Mouse (Mus musculus): ENCODE measurements around the gene Zbtb8b. TPM values are rescaled to one million over a fixed set of nuclear protein-coding genes. Genes with fewer than 3 reads are reported as not detected.
"Not testable (repeated sequence)": the region's sequence is repeated elsewhere in the genome, so short reads cannot be mapped to it uniquely, and the experiment has no call there.

Zbtb8b gene
- total RNA-seq (2017), result not detected in 3 replicates

GRCm38 (mm10) chr4:129440340-129441063 lies at the start of gene Zbtb8b:
Gene Zbtb8b (minus strand): TSS chr4:129440853.
- no peak for ATAC-seq (replicated peaks; ENCODE audit: insufficient number of reproducible peaks, low FRiP score, low TSS enrichment, poor library complexity, severe bottlenecking)

- ATAC-seq (replicated peaks; ENCODE audit: insufficient number of reproducible peaks, low FRiP score, low TSS enrichment, poor library complexity, severe bottlenecking), result no peak
Measured at GRCm38 (mm10) chr4:129481090-129481489, 40.4 kb upstream of the Zbtb8b start.

- no peak for ATAC-seq (replicated peaks; ENCODE audit: insufficient number of reproducible peaks, low FRiP score, low TSS enrichment, poor library complexity, severe bottlenecking)
Measured at GRCm38 (mm10) chr4:129479863-129480262, 39.2 kb upstream of the Zbtb8b start.

GRCm38 (mm10) chr4:129476047-129476446 lies 35.4 kb upstream of the Zbtb8b start:
- no peak for ATAC-seq (replicated peaks; ENCODE audit: insufficient number of reproducible peaks, low FRiP score, low TSS enrichment, poor library complexity, severe bottlenecking)

- ATAC-seq (replicated peaks; ENCODE audit: insufficient number of reproducible peaks, low FRiP score, low TSS enrichment, poor library complexity, severe bottlenecking), result no peak
Measured at GRCm38 (mm10) chr4:129464286-129464815, 23.7 kb upstream of the Zbtb8b start.

- ATAC-seq (replicated peaks; ENCODE audit: insufficient number of reproducible peaks, low FRiP score, low TSS enrichment, poor library complexity, severe bottlenecking), result no peak
Measured at GRCm38 (mm10) chr4:129463097-129464059, 22.7 kb upstream of the Zbtb8b start.

GRCm38 (mm10) chr4:129462118-129462517 lies 21.5 kb upstream of the Zbtb8b start:
- no peak for ATAC-seq (replicated peaks; ENCODE audit: insufficient number of reproducible peaks, low FRiP score, low TSS enrichment, poor library complexity, severe bottlenecking)

- peak; percentile 98 for ATAC-seq (replicated peaks; ENCODE audit: insufficient number of reproducible peaks, low FRiP score, low TSS enrichment, poor library complexity, severe bottlenecking)
Measured at GRCm38 (mm10) chr4:129461183-129461960, 20.7 kb upstream of the Zbtb8b start, which contains the start of gene Bsdc1. Gene Bsdc1 (plus strand): TSS chr4:129461581.

- no peak for ATAC-seq (replicated peaks; ENCODE audit: insufficient number of reproducible peaks, low FRiP score, low TSS enrichment, poor library complexity, severe bottlenecking)
Measured at GRCm38 (mm10) chr4:129460827-129461182, 20.2 kb upstream of the Zbtb8b start.

GRCm38 (mm10) chr4:129459726-129460125 lies 19.1 kb upstream of the Zbtb8b start:
- no peak for ATAC-seq (replicated peaks; ENCODE audit: insufficient number of reproducible peaks, low FRiP score, low TSS enrichment, poor library complexity, severe bottlenecking)

- ATAC-seq (replicated peaks; ENCODE audit: insufficient number of reproducible peaks, low FRiP score, low TSS enrichment, poor library complexity, severe bottlenecking), result not testable (repeated sequence)
Measured at GRCm38 (mm10) chr4:129457311-129457710, 16.7 kb upstream of the Zbtb8b start.

GRCm38 (mm10) chr4:129456126-129456525 lies 15.5 kb upstream of the Zbtb8b start:
- ATAC-seq (replicated peaks; ENCODE audit: insufficient number of reproducible peaks, low FRiP score, low TSS enrichment, poor library complexity, severe bottlenecking), result no peak

- peak; percentile 97 for ATAC-seq (replicated peaks; ENCODE audit: insufficient number of reproducible peaks, low FRiP score, low TSS enrichment, poor library complexity, severe bottlenecking)
Measured at GRCm38 (mm10) chr4:129455265-129455664, 14.6 kb upstream of the Zbtb8b start.

GRCm38 (mm10) chr4:129451471-129452169 lies 11.0 kb upstream of the Zbtb8b start:
- ATAC-seq (replicated peaks; ENCODE audit: insufficient number of reproducible peaks, low FRiP score, low TSS enrichment, poor library complexity, severe bottlenecking), result no peak

- no peak for ATAC-seq (replicated peaks; ENCODE audit: insufficient number of reproducible peaks, low FRiP score, low TSS enrichment, poor library complexity, severe bottlenecking)
Measured at GRCm38 (mm10) chr4:129450851-129451250, 10.2 kb upstream of the Zbtb8b start.

- ATAC-seq (replicated peaks; ENCODE audit: insufficient number of reproducible peaks, low FRiP score, low TSS enrichment, poor library complexity, severe bottlenecking), result no peak
Measured at GRCm38 (mm10) chr4:129448713-129449112, 8.1 kb upstream of the Zbtb8b start.

GRCm38 (mm10) chr4:129447778-129448563 lies 7.3 kb upstream of the Zbtb8b start:
- ATAC-seq (replicated peaks; ENCODE audit: insufficient number of reproducible peaks, low FRiP score, low TSS enrichment, poor library complexity, severe bottlenecking), result no peak

Measured in monocyte, adult 5-6 weeks (primary cell).